Mouse (Mus musculus): ENCODE results near the gene Prss53. TPM values are rescaled to one million over a fixed set of nuclear protein-coding genes. Genes with fewer than 3 reads are reported as not detected.

Gene Prss53
- polyA plus RNA-seq, 1 experiment from 2014 or later, result 2.4 TPM

DNA sequence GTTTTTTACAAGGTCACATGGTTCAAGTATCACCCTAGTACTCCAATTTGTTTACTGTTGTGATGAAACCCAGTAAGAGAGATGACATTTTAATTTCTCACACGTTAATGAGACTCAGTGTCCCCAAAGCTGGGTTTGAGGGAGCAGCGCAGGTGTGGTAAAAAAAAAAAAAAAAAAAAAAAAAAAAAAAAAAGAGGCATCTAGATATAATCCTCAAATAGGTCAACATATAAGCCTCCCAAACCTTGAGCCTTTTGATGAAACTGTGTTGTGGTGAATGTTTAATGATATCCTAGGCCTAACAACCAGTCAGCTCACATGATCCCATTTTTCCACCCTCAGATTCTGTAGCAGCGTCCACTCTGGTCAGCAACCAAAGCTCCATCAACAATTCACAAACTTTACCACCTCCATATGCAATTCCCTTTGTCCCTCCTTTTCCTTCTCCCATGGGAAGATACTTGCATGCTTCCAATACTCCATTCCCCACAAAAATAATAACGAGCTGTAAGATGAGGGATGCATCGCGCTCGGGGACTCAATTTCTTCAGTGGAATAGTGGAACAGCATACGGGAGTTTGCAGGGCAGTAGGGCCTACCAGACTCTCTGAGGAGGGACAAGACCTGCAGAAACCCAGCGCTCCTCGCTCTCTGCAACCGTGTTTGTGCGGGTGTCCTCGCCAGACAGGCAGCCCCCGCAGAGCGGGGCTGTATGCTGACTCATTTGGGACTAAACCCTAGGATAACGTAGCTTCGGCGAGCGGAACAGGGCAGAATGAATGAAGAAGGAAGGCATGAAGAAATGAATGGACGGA, 15.8 kb downstream of the Prss53 start:
- peaks cover 23% of the 10 kb centered on the region for H3K4me1 ChIP-seq
- peak overlapping the region; percentile 99 for H3K27ac ChIP-seq (replicated peaks)
- peak overlapping the region; percentile 93 for H3K9ac ChIP-seq
- no peak for ATAC-seq (ENCODE audit: insufficient number of reproducible peaks, low FRiP score, low TSS enrichment, low read depth)
- peak overlapping the region; percentile 82 for H3K4me3 ChIP-seq (replicated peaks)
- peak overlapping the region; percentile 76 for H3K4me2 ChIP-seq (replicated peaks)
- no peaks in the 10 kb centered on the region for H3K27me3 ChIP-seq
- H3K9me3 ChIP-seq (replicated peaks), result no peaks in the 10 kb centered on the region
- H3K36me3 ChIP-seq, result peaks cover 29% of the 10 kb centered on the region
- 4% methylated on average over 20 of the region's 20 CpGs for WGBS

DNA sequence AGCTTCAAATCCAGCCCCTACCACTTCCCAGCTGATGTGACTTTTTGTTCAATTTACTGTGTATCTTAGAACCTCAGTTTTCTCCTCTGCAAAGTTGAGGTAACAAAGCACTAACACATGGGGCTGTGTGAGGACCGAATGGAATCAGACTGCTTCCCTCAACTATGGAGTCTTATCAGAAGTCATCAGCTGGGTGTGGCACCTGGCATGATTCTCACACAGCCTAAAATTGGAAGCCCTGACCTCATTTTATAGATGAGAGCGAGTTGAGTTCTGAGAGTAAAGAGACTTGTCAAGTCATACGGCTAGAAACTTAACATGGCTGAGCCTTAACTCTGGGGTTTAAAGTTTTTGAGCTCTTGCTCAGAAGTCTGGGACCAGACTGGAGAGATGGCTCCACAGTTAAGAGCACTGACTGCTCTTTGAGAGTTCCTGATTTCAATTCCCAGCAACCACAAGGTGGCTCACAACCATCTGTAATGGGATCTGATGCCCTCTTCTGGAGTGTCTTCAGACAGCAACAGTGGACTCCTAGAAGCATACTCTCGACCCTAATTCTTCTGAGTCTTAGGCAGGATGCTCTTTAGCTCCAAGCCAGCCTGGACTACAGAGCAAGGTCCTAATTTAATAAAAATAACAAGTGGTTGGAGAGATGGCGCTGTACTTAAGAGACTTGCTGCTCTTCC, 20.5 kb downstream of the Prss53 start:
- no peak overlapping the region for H3K4me3 ChIP-seq (replicated peaks)
- ATAC-seq (ENCODE audit: insufficient number of reproducible peaks, low FRiP score, low TSS enrichment, low read depth), result no peak
- H3K4me2 ChIP-seq (replicated peaks), result no peak overlapping the region
- H3K9me3 ChIP-seq (replicated peaks), result no peaks in the 10 kb centered on the region
- H3K9ac ChIP-seq, result no peak overlapping the region
- no peak overlapping the region for H3K27ac ChIP-seq (replicated peaks)
- H3K36me3 ChIP-seq, result peaks cover 38% of the 10 kb centered on the region
- WGBS, result 74% methylated on average over 5 of the region's 5 CpGs
- peaks cover 21% of the 10 kb centered on the region for H3K4me1 ChIP-seq
- no peaks in the 10 kb centered on the region for H3K27me3 ChIP-seq

DNA sequence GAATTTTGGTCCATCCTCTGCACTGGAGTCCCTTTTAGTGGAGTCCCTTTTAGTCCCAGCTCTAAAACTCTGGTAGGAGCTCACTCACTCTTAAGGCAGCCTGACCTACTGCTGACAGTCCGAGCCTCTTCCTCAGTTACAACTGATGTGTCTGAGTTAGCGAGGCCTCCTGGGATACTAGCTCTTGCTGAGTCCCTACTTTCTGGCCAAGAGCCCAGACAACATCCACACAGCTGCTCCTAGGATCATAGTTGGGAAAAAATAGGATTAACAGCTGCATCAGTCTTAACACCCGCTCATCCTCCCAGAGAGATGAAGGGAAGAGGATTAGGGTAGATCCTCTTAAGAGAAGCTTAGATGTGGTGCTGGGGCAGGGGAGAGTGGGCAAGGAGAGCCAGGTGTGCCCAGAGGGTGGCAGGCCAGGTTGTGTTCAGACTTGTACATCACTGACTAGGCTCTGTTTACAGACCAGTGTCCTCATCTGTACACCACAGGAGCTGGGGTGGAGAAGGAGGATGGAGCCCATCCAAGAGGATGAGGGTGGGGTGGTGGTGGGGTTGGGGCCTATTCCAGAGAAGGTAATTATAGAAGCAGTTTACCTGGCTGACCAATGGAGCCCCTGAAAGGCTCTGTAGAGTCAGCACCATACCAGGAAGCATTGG, 21.5 kb downstream of the Prss53 start:
- H3K4me1 ChIP-seq, result peaks cover 13% of the 10 kb centered on the region
- no peak overlapping the region for H3K9ac ChIP-seq
- H3K27me3 ChIP-seq, result no peaks in the 10 kb centered on the region
- peak overlapping the region; percentile 31 for H3K27ac ChIP-seq (replicated peaks)
- H3K36me3 ChIP-seq, result peaks cover 44% of the 10 kb centered on the region
- WGBS, result 37% methylated on average over 3 of the region's 3 CpGs
- H3K9me3 ChIP-seq (replicated peaks), result no peaks in the 10 kb centered on the region
- peak; percentile 59 for ATAC-seq (ENCODE audit: insufficient number of reproducible peaks, low FRiP score, low TSS enrichment, low read depth)
- no peak overlapping the region for H3K4me2 ChIP-seq (replicated peaks)
- H3K4me3 ChIP-seq (replicated peaks), result no peak overlapping the region

GRCm38 (mm10) chr7:127867641-127868040, 23.1 kb downstream of the Prss53 start:
- Histone ChIP-seq H3K9ac (no peak overlapping the region), H3K27ac (replicated peaks) (no peak overlapping the region), H3K4me2 (replicated peaks) (no peak overlapping the region), H3K36me3 (peaks cover 38% of the 10 kb centered on the region), H3K27me3 (no peaks in the 10 kb centered on the region), H3K9me3 (replicated peaks) (no peaks in the 10 kb centered on the region), H3K4me1 (peaks cover 9% of the 10 kb centered on the region; the same call in 1 of the 2 replicates), H3K4me3 (replicated peaks) (no peak overlapping the region)
- WGBS, result 97% methylated on average over 18 of the region's 18 CpGs
- no peak for ATAC-seq (ENCODE audit: insufficient number of reproducible peaks, low FRiP score, low TSS enrichment, low read depth)

- H3K9ac ChIP-seq, result no peak overlapping the region
- no peak overlapping the region for H3K27ac ChIP-seq (replicated peaks)
- no peak overlapping the region for H3K4me3 ChIP-seq (replicated peaks)
- H3K4me1 ChIP-seq, result peaks cover 9% of the 10 kb centered on the region; the same call in 1 of the 2 replicates
- H3K36me3 ChIP-seq, result peaks cover 38% of the 10 kb centered on the region
- H3K27me3 ChIP-seq, result no peaks in the 10 kb centered on the region
- no peak overlapping the region for H3K4me2 ChIP-seq (replicated peaks)
- no peak for ATAC-seq (ENCODE audit: insufficient number of reproducible peaks, low FRiP score, low TSS enrichment, low read depth)
- WGBS, result 94% methylated on average over 12 of the region's 12 CpGs
- no peaks in the 10 kb centered on the region for H3K9me3 ChIP-seq (replicated peaks)
These were observed 24.3 kb downstream of the Prss53 start for GRCm38 (mm10) chr7:127866434-127866833.

GRCm38 (mm10) chr7:127858258-127858657, 32.5 kb downstream of the Prss53 start:
- no peak for ATAC-seq (ENCODE audit: insufficient number of reproducible peaks, low FRiP score, low TSS enrichment, low read depth)

DNA sequence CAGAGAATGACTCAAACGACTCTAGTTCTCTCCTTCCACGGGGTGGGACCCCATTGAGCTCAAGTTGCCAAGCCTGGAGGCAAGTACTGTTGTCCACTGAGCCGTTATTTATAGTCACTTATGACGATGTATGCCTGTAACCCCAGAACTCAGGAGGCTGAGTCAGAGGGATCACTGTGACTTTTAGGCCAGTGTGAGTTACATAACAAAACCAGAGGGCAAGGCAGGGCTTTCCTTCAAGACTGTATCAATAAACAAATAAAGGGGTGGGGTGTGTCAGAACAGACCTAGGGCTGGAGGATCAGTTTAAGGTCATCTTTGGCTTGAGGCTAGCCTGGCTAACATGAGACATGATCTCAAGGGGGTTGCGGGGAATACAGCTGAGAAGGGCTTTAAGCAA, 39.9 kb downstream of the Prss53 start:
- Histone ChIP-seq H3K9me3 (replicated peaks) (no peaks in the 10 kb centered on the region), H3K27me3 (no peaks in the 10 kb centered on the region), H3K27ac (replicated peaks) (0 out of 2 replicates have a peak overlapping the region, but pooled peaks have one; percentile 58), H3K9ac (no peak overlapping the region), H3K4me2 (replicated peaks) (no peak overlapping the region), H3K36me3 (peaks cover 25% of the 10 kb centered on the region), H3K4me1 (no peaks in the 10 kb centered on the region), H3K4me3 (replicated peaks) (no peak overlapping the region)
- ATAC-seq (ENCODE audit: insufficient number of reproducible peaks, low FRiP score, low TSS enrichment, low read depth), result no peak
- WGBS, result 60% methylated on average over 5 of the region's 5 CpGs

More at GRCm38 (mm10) chr7:127858258-127858657, 32.5 kb downstream of the Prss53 start:
- Histone ChIP-seq H3K9me3 (replicated peaks) (no peaks in the 10 kb centered on the region), H3K36me3 (no peaks in the 10 kb centered on the region), H3K27ac (replicated peaks) (no peak overlapping the region), H3K9ac (no peak overlapping the region), H3K4me2 (replicated peaks) (no peak overlapping the region), H3K27me3 (no peaks in the 10 kb centered on the region), H3K4me3 (replicated peaks) (no peak overlapping the region), H3K4me1 (no peaks in the 10 kb centered on the region)
- 92% methylated on average over 6 of the region's 6 CpGs for WGBS

DNA sequence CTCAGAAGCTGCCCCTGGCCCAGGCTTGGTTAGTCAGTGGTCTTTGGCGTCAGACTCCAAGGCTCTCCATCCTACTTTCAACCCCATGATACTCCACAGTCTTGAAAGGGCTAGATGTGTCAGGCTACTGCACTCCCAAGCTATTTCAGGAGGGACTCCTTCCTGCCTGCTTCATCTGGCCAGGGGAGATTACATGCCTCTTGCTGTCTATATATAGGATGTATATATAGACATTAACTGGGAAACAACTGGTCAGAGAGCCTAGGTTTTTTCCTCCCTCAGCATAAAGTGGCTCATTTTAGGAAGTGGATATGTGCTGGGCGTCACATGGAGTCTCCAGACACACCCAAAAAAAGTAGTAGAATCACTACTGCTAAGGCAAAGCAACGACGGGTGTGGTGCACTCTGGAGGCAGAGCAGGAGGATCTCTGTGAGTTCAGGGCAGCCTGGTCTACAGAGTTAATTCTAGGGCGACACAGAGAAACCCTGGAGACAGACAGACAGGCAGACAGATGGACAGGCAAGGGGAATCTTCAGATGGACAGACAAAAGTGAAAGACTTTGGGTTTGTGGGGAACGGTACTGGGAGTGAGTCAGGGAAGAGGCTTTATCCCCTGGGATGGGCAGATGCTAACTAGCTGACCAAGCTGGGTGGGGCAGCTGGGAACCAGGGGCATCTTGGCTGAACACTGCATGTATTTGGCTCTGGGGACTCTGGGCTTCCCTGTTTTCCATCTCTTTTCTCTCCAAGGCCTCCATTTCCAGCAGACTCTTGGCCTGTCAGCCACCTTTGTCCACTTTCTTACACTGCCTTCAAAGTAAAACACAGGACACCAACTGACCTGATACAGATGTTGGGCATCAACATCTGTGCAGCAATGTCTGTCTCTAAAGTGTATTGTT, 40.5 kb downstream of the Prss53 start:
- H3K4me1 ChIP-seq, result no peaks in the 10 kb centered on the region
- no peaks in the 10 kb centered on the region for H3K9me3 ChIP-seq (replicated peaks)
- H3K36me3 ChIP-seq, result peaks cover 31% of the 10 kb centered on the region
- no peak overlapping the region for H3K4me3 ChIP-seq (replicated peaks)
- 68% methylated on average over 6 of the region's 6 CpGs for WGBS
- H3K27ac ChIP-seq (replicated peaks), result peak overlapping the region; percentile 58
- H3K27me3 ChIP-seq, result no peaks in the 10 kb centered on the region
- H3K4me2 ChIP-seq (replicated peaks), result no peak overlapping the region
- no peak overlapping the region for H3K9ac ChIP-seq
- no peak for ATAC-seq (ENCODE audit: insufficient number of reproducible peaks, low FRiP score, low TSS enrichment, low read depth)

GRCm38 (mm10) chr7:127842001-127842718, 48.6 kb downstream of the Prss53 start:
- whole genome bisulfite sequencing, result under 1% methylated on average over 40 of the region's 40 CpGs
- peak overlapping the region; percentile 90 for H3K4me2 ChIP-seq (replicated peaks)
- peaks cover 36% of the 10 kb centered on the region for H3K36me3 ChIP-seq
- H3K9me3 ChIP-seq (replicated peaks), result no peaks in the 10 kb centered on the region
- ATAC-seq (ENCODE audit: insufficient number of reproducible peaks, low FRiP score, low TSS enrichment, low read depth), result peak; percentile 52
- peaks cover 14% of the 10 kb centered on the region for H3K4me1 ChIP-seq
- H3K9ac ChIP-seq, result peak overlapping the region; percentile 50
- peak overlapping the region; percentile 97 for H3K27ac ChIP-seq (replicated peaks)
- H3K4me3 ChIP-seq (replicated peaks), result peak overlapping the region; percentile 66
- no peaks in the 10 kb centered on the region for H3K27me3 ChIP-seq

DNA sequence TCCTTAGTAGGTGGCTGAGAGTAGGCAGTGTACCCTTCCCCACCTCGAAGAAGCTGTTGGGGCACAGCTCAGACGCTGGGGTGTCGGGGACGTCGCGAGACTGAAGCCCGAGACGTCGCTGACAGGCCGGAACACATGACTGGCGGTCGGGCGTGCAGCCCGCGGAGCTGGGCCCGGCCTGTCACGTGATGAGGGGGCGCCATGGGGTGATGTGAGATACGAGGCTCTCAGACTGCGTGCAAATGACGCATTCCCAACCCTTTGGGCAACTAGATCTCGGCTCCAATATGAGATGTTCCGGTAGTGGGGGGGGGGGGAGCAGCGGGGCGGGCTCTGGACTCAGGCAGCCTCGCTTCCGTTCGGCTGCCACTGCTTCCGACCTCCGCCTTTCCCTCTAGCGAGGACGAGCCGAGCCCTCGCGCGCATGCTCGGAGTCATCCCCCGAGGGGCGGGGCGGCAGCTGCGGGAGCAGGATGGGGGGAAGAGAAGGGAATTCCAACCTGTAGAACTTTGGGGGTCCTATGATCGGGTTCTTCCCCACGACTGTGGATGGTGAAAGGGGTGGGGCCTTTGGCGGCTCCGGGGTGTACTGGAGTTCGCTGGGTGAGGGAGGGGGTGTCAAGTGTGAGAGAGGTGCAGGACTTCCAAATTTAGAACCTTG, 49.3 kb downstream of the Prss53 start:
- H3K27me3 ChIP-seq, result no peaks in the 10 kb centered on the region
- peak; percentile 94 for ATAC-seq (ENCODE audit: insufficient number of reproducible peaks, low FRiP score, low TSS enrichment, low read depth)
- peak overlapping the region; percentile 97 for H3K27ac ChIP-seq (replicated peaks)
- peak overlapping the region; percentile 90 for H3K4me2 ChIP-seq (replicated peaks)
- no peaks in the 10 kb centered on the region for H3K9me3 ChIP-seq (replicated peaks)
- H3K4me3 ChIP-seq (replicated peaks), result peak overlapping the region; percentile 66
- peaks cover 29% of the 10 kb centered on the region for H3K36me3 ChIP-seq
- WGBS, result under 1% methylated on average over 46 of the region's 46 CpGs
- H3K4me1 ChIP-seq, result peaks cover 14% of the 10 kb centered on the region
- H3K9ac ChIP-seq, result peak overlapping the region; percentile 50
